Mouse (Mus musculus): ENCODE measurements around the gene Sh2d3c.
A peak's percentile ranks its signal among the peaks of the same experiment; 100 is the strongest.

The Sh2d3c gene

DNA sequence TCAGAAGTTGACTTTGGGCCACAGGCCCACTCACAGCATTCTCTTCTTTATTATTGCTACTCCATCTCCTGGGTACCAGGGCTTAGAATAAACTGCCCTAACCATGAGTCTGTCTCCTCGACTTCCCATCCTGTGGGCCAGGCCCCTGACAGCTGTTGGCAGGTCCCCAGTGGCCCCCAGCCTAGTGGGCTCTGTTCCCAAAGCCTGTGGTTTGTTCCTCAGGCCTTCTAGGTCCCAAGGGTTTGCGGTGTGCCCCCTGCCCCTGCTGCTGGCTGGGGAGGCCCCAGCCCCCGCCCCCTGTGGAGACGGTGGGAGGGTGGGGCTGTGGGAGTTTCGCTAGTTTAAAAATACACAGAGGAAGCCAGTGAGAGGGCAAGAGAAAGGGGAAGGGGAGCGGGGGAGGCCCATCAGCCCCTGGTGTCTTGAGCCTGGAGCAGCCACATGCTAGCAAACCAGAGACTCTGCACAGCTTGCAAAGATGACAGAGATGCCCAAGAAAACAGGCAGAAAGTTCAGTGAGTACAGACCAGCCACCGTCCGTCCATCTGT, at the start of gene Sh2d3c:
Sh2d3c (plus strand) TSS at position 375 of the 549 bp plus-strand sequence.
- no peak for DNase-seq (ENCODE audit: low spot score)

DNA sequence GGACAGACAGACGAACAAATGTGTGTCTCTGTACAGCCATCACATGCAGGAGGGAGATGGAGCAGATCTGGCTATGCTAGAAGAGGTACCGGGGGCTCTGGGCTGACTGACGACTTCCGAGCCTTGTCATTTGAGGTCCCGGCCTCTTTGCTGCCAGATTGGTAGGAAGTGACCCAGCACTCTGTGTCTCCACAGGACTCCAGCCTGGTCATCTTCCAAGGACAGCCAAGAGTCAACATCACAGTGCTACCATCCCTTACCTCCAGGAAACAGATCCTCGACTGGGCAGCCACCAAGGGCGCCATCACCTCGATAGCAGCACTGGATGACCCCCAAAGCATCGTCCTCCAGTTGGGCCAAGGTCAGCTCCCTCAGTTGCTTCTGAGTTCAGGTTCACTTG, 49.7 kb upstream of the Sh2d3c start:
- DNase-seq (ENCODE audit: low spot score) = no peak

DNA sequence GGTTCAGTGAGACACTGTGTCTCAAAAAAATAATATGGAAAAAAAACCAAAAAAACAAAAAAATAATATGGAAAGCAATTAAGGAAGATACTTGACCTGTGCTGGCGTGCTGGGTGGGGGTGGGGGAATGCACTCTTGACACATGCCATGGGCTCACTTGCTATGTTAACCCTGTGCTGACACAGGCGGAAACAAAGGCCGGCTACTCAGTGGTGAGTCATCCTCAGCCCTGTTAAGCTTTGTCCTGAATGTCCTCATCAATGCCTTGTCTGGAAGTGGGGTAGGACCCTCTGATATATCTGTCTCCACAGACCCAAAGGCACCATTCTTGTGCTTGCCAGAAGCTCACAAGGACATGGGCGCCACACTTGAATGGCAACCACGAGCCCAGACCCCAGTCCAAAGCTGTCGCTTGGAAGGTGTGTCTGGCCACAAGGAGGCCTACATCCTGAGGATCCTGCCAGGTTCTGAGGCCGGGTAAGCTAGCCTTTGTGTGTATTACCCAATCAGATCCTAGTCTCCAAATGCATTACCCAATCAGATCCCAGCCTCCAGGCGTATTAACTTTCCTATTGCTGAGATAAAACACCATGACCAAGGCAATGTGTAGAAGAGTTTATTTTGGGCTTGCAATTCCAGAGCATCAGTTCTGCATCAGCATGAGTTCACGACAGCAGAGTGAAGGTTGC, 48.8 kb upstream of the Sh2d3c start:
- DNase-seq (ENCODE audit: low spot score) = no peak

DNA sequence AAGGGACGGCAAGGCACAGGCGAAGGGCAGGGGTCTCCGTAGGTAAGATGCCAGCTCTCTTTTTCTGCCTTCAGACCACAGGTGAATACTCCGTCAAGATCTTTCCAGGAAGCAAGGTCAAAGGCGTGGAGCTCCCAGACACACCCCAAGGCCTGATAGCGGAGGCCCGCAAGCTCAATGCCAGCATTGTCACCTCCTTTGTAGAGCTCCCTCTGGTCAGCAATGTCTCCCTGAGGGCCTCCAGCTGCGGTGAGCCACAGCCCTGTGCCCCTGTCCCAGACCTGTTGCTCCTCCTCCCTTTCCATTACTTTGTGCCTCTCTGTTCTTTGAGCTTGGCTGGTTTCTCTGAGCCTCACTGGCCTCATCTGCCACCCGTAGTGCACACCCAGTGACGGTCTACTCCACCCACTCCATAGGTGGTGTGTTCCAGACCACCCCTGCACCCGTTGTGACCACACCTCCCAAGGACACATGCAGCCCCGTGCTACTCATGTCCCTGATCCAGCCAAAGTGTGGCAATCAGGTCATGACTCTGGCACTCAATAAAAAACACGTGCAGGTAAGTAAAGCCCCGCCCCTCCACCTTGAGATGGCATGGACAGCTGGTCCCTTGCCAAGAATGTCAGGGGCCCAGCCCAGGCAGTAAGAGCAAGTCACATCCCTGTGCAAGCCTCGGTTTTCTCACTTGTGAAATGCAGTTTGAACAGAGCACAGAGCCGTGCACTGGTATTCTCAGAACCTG, 47.5 kb upstream of the Sh2d3c start:
- DNase-seq (ENCODE audit: low spot score) = no peak

DNA sequence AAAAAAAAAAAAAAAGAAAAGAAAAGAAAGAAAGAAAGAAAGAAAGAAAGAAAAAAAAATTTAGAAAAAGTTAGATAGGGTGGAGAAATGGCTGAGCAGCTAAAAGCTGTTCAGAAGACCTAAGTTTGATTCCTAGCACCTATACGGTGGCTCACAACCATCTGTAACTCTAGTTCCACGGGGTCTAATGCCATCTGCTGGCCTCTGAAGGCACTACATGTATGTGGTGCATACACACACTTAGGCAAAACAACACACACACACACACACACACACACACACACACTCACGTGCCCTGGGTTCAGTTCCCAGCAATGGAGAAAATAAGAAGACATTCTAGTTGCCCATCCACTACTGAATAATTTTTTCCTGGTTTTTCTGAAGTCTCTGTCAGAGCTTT, 44.0 kb upstream of the Sh2d3c start:
- no peak for DNase-seq (ENCODE audit: low spot score)

DNA sequence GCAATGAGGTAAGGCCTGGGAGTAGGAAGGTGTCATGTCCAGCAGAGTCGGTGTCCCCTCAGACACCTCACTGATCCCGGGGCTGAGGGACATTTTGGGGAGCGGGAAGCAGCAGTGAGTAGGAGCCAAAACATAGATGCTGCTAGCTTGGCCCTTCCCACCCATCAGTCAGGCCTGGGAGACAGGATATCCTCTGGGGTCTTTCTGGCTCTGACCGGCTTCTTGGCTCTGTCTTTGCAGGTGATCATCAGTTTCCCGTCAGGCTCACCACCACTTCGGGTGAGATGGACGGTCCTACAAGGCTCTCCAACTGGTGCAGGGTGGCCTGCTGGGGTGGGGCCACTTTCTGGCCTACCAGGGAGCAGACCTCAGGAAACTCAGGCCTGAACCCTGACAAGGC, 43.2 kb upstream of the Sh2d3c start:
- DNase-seq (ENCODE audit: low spot score) = no peak

DNA sequence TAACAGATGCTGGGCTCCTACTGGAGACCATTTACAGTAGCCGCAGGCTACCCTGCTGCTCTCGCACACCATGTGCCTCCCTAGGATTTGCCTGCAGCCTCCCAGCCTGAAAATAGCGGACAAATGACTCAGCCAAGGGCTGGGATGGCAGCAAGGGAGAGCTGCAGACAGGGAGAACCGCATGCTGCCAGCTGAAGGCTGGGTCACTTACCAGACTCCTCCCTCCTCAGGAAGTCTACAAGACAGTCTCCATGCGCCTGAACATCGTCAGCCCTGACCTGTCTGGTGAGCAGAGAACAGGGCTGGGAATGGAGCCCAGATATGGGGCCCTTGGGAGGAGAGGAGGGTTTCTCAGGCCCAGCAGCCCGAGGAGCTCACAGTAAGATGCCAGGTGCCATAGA, 40.8 kb upstream of the Sh2d3c start:
- DNase-seq (ENCODE audit: low spot score) = peak; percentile 33

DNA sequence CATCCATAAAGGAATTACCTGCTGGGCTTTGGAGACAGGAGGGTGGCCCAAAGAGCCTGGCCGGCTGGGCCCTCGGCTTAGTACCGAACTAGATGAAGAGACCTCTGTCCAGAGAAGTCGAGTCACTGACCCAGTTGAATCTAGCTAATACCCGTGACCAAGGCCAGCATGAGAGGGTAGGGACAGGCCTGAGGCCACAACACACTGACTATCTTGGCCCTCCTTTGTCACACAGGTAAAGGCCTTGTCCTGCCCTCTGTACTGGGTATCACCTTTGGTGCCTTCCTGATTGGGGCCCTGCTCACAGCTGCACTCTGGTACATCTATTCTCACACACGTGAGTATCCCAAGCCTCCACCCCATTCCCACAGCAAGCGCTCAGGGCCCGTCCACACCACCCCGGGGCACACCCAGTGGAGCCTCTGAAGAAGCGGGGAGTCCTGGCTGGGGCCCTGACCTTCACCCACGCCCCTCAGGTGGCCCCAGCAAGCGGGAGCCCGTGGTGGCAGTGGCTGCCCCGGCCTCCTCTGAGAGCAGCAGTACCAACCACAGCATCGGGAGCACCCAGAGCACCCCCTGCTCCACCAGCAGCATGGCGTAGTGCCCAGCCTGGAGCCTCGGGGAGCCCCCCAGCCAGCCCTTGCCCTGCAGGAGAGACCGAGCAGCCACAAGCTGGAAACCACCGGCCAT, 39.7 kb upstream of the Sh2d3c start:
- DNase-seq (ENCODE audit: low spot score) = no peak

DNA sequence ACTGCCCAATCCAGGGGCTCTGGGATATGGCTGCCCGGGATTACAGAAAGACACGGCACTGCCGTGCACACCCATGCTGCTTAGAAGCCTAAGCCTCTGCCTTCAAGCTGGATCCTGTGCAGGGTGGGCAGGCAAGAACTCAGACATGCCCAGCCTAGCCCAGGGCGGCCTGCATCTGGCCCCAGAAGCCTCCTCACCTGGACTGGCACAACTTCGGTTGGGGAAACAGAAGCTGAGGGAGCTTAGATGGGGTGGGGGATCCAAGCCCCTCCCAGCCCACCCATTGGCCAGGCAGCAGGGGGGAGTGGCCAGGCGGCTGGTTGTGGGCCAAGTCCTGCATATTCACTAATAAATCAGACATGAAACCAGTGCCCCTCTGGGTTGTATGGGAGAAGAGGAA, 39.1 kb upstream of the Sh2d3c start:
- no peak for DNase-seq (ENCODE audit: low spot score)

DNA sequence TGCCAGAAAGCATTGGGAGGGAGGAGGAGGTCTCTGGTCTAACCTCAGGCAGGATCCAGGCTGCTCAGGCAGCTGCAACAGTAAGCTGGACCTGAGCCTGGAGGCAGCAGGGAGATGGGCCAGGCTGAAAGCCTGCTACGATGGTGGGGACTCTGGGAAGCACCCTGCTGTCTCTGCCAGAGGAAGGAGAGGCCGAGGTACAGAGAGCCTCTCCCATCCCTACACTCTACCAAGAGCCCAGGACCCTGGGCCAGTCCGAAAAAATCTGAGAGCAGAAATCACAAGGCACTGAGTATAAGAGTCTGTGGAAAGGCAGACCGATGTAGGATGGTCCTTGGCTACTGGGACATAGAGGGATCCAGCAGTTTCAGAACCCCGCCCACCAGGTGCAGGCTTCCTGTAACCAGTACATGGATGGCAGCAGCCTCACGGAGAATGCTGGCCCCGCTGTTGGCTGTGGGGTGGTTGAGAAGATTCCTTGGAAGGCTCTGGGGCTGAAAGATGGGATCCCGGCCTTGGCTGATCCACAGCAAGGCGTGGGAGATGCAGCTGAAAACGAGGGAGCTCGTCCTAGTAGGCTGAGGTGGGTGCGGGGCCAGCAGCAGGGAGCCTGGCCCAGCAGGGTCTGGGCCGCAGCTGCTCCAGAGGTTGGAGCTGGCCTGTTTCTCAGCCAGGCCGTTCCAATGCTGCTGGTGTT, 38.0 kb upstream of the Sh2d3c start:
- DNase-seq (ENCODE audit: low spot score) = no peak

DNA sequence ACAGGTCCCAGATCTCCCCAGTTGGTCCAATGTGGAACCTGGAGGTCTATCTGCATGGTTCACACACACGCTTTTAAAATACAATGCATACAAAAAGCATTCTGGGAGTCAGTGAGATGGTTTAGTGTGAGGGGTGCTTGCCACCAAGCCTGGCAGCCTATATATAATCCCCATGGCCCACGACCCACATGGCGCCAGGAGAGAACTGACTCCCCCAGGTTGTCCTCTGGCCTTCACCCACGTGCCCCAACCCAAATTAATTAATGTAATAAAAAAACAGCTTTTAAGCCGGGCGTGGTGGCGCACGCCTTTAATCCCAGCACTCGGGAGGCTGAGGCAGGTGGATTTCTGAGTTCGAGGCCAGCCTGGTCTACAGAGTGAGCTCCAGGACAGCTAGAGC, 37.2 kb upstream of the Sh2d3c start:
- no peak for DNase-seq (ENCODE audit: low spot score)

DNA sequence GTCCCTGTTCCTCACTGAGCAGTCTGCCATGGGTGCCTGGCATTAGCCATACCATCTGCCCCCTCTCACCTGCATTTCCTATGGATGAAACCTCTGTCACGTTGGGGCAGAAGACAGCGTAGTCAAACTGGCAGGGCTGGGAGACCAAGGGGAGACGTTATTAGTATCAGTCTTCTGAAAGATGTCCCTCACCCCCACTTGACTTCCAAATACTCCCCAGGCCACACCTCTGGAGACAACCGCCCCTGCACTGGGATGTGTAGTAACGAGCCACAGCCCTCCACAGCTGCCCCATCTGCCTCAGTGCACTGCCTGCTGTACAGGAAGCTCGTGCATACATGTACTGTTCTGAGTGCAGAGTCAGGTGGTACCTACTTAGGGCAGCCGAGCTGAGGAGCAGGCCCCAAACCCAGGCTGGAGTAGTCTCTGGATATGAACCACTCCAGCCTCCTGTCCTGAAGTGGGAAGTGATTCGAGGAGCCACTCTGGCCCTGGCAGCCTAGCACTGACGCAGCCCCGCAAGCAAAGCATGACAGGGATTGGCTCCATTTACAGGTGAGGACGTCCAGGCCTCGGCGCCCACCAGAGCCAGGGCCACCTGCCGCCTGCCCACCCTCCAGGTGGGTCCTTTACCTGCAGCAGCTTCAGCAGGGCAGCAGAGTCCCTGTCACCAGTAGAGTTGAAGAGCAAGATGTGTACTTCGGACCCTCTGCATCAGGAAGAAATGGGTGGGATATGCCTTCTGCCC, 36.0 kb upstream of the Sh2d3c start:
- no peak for DNase-seq (ENCODE audit: low spot score)

DNA sequence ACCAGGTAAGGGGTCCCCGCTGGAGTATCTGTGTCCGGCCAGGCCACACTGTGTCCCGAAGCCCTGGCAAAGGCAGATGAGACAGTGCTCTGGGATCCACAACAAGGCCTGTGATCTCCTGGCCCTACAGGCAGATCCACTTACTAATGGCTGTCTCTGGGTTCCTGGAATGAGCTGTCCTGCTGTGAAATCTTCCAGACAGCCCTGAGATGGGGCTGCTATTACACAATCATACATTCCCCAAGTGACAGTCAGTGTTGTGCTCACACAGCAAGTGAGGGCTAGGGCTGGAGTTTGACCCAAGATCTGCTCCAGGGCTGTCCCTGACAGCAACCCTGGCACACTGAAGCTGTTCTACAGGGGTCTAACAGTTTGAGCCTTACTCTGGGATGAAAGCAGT, 35.0 kb upstream of the Sh2d3c start:
- no peak for DNase-seq (ENCODE audit: low spot score)

DNA sequence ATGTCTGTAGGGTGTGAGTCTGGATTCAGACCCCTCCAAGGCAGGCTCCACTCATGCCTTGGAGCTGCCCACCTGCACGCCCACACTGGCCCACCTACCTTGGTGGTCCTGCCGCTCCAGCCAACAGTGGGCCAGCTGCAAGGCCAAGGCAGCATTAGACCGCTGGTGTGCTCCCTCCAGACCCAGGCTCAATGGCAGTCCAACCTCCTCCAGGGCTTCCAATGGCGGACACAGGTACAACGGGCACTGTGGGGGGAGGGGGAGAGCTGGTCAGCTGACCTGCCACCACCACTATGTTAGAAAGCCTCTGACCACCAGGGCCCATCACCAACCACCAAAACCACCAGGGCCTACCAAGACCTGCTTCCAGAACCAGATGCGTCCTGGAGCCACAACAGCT, 34.2 kb upstream of the Sh2d3c start:
- DNase-seq (ENCODE audit: low spot score) = no peak

DNA sequence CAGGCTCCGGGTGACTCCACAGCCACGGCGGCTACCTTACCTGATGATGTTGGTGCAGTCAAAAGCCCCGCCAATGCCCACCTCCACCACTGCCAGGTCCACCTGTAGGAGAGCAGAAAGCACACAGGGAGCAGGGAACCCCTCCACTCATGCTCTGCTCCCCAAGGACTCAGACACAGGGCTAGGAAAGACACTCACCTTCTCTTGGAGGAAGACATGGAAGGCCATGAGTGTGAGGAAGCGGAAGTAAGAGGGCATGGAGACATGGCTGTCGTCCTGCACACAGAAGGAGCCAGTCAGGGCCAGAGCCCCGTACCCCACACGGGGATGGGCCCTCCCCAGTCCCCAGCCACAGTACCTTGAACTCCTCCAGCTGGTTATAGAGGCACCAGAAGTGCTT, 33.3 kb upstream of the Sh2d3c start:
- no peak for DNase-seq (ENCODE audit: low spot score)

DNA sequence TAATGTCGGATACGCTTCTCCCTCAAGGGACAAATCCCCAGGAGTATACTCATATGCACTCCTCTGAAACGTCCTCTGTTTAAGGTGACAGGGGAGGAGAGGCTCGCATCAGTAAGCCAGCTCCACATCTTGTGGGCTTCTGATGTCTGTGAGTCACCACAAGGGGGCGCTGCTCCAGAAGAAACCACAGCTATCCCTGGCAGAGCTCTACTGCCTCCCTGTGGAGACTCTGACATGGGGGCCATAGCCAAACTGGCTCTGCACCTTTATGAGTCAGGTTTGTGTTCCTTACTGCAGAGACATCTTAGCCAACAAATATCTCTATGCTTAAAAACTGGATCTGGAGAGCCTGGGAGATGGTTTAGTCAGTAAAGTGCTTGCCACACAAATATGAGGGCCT, 31.4 kb upstream of the Sh2d3c start:
- DNase-seq (ENCODE audit: low spot score) = peak; percentile 71

DNA sequence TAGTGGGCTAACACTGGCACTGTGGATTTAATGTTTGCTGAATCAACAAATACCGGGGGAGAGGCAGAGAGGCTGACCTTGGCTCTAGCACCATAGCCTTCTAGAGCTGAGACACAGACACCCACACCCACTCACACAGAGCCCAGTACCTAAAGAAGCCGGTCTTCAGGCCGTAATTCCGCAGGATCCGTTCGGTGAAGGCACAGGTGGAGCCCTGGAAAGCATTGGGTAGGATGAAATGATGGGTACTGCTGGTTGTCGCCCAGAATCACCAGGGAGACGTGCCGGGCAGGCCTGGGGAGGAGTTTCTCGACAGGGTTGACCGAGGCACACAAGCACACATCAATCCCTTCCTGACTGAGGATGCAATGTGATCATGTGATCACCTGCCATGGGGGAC, 29.8 kb upstream of the Sh2d3c start:
- DNase-seq (ENCODE audit: low spot score) = no peak

DNA sequence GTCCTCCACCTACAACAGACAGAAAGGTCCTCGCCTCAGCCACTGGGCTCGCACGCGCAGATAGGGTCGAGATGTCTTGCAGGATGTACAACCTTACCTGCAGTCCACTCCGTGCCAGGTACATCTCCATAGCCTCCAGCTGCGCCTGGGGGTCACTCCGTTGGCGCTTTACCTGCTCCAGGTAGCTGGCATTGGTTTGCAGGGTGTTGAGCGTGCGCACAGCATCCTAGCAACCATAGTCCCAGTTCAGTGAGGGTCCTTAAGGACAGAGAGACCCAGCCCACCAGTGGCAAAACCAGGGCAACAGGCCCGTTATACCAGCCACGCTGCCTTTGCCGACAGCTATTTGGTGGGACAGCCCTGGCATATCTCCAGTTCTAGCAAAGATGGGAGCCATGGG, 28.4 kb upstream of the Sh2d3c start:
- no peak for DNase-seq (ENCODE audit: low spot score)

DNA sequence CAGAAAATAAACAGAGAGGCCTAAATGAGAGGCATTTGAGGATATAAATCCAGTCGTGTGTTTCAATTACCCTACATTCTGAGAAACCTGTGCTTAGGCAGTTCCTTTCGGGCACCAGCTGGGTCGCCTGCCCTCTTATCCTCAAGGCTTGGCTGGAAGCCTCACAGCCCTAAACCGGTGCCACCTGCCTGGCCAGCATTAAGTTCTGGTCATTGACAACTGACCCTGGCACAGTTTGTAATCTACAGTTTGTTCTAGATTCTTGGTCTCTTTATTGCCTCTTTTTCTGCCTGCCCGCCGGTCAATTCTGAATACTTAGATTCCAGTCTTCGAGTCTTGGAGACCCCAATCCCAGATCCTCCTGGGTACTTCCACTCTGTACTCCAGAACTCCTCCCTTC, 27.6 kb upstream of the Sh2d3c start:
- DNase-seq (ENCODE audit: low spot score) = no peak

DNA sequence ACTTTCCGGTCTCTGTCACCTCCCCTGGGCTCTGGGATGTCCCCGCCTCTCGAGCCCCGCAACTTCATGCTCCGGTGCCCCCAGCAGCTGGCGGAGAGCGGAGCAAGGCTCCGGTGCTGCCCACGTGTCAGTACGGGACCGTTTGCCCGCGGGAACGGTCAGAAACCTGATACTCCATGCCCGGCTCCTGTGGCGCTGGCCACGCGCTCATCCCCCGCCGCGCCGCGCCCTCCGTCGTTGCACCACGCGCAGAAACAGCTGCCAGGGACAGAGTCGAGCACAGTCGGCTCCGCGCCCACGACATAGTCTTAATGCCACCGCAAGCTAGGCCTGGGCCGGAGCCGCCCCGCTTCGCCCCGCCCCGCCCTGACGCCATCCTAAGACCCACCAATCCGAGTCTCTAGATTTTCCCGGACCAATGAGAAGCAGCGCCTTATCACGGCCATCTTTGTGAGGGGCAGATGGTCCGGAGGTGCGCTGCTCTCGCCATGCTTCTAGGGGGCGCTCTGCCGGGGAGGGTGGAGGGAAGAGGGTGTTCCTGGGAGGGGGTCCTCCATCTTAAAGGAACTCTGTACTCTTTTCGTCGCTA, 26.9 kb upstream of the Sh2d3c start:
- DNase-seq (ENCODE audit: low spot score) = peak; percentile 93

DNA sequence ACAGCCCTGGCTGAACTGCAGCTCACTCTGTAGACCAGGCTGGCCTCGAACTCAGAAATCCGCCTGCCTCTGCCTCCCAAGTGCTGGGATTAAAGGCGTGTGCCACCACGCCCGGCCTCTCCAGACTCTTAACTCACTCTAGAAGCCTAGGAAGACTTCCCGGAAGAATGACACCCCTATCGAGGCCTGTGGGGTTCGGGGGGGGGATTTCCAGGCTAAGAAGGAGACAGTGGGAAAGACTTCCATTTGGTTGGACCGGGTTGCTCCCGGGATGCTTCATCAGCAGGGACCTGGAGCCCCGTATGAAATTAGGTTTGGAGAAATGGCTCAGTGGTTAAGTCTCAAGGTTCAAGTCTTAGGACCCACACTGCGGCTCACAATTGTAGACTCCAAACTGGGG, 26.2 kb upstream of the Sh2d3c start:
- DNase-seq (ENCODE audit: low spot score) = no peak

Measured in ovary, adult 18-20 months (tissue).